Comparison of ENCODE assay signal across 13 mouse cellular contexts in genomic region chr3:51194075-51194474, GRCm38 (mm10). TPM values are rescaled to one million over a fixed set of nuclear protein-coding genes. Genes with fewer than 3 reads are reported as not detected.
DNase-seq lines count a peak whose midpoint lies in the region; ATAC-seq lines count a peak whose summit lies in the region.
"Had no signal": no experiment of that assay in that cellular context is flagged by ENCODE, and none has a peak within 500 bp of the region (broad histone marks: within the 10 kb centered on the region; RNA-seq: fewer than 3 reads in every experiment).

No protein-coding gene starts in this region.

- peaks cover 29% of the 10 kb centered on the region for H3K4me1 ChIP-seq in limb, embryonic 13.5 days
- H3K4me1 ChIP-seq in limb, embryonic 10.5 days: peaks cover 13% of the 10 kb centered on the region
- H3K4me1 ChIP-seq: neural tube, embryonic 12.5 days had no signal

- no peaks in the 10 kb centered on the region for H3K9me3 ChIP-seq in limb, embryonic 13.5 days
- H3K9me3 ChIP-seq in limb, embryonic 10.5 days (replicated peaks): no peaks in the 10 kb centered on the region
- H3K9me3 ChIP-seq: neural tube, embryonic 12.5 days had no signal

- no peak for ATAC-seq in limb, embryonic 13.5 days (ENCODE audit: low FRiP score, low read depth)

- WGBS in limb, embryonic 13.5 days: 54% methylated on average over 6 of the region's 6 CpGs
- 82% methylated on average over 6 of the region's 6 CpGs for WGBS in limb, embryonic 10.5 days

- H3K4me2 ChIP-seq in limb, embryonic 13.5 days (replicated peaks): no peak overlapping the region
- H3K4me2 ChIP-seq: liver, embryonic 11.5 days; neural tube, embryonic 12.5 days had no signal

- H3K27ac ChIP-seq in limb, embryonic 13.5 days: peak overlapping the region; percentile 0; the same call in 1 of the 2 replicates
- H3K27ac ChIP-seq in limb, embryonic 10.5 days: no peak overlapping the region
- H3K27ac ChIP-seq: neural tube, embryonic 12.5 days had no signal

- no peak for DNase-seq in limb, embryonic 10.5 days (ENCODE audit: low spot score)
- DNase-seq in adrenal gland, postnatal 10 days: peak; percentile 78
- DNase-seq in heart, adult 8-10 months (ENCODE audit: low spot score): peak; percentile 87
- DNase-seq in ovary, postnatal 10 days (ENCODE audit: low spot score): peak; percentile 24
- no peak for DNase-seq in embryo, embryonic 9.5 days (ENCODE audit: extremely low spot score)
- no peak for DNase-seq in layer of hippocampus, adult 11-12 months (ENCODE audit: low spot score)
- DNase-seq in natural killer cell, adult 2 months (ENCODE audit: low spot score in 2 of 2): no peak
- DNase-seq: cerebellum, postnatal 14 days; layer of hippocampus, adult 9-11 months; thymus, postnatal 25 days had no signal

- no peaks in the 10 kb centered on the region for H3K27me3 ChIP-seq in limb, embryonic 13.5 days
- H3K27me3 ChIP-seq in limb, embryonic 10.5 days (ENCODE audit: low read depth, poor library complexity, severe bottlenecking): no peaks in the 10 kb centered on the region
- H3K27me3 ChIP-seq: neural tube, embryonic 12.5 days had no signal

- H3K4me3 ChIP-seq in limb, embryonic 13.5 days: no peak overlapping the region
- no peak overlapping the region for H3K4me3 ChIP-seq in limb, embryonic 10.5 days
- H3K4me3 ChIP-seq: neural tube, embryonic 12.5 days had no signal

- no peaks in the 10 kb centered on the region for H3K36me3 ChIP-seq in limb, embryonic 13.5 days
- H3K36me3 ChIP-seq in limb, embryonic 10.5 days: no peaks in the 10 kb centered on the region
- H3K36me3 ChIP-seq: neural tube, embryonic 12.5 days had no signal

- no peak overlapping the region for H3K9ac ChIP-seq in limb, embryonic 13.5 days
- H3K9ac ChIP-seq: neural tube, embryonic 12.5 days had no signal

RNA-seq across cellular contexts. Expression of gene Noct, which starts 30.2 kb away (rescaled TPM):
- polyA plus RNA-seq in limb, embryonic 13.5 days (2015; fragmentation: Nextera tagmentation; extraction: Ambion mirVana): 10.0 and 10.4 TPM in 2 replicates
- polyA plus RNA-seq in limb, embryonic 10.5 days (2016; fragmentation: Nextera tagmentation; extraction: Ambion mirVana): 11.0 and 11.9 TPM in 2 replicates
- 10 to 100 TPM; 24.7 to 60.6 TPM for total RNA-seq in adrenal gland, postnatal 10 days (2021)
- 10 to 100 TPM; 32.2 to 45.2 (median 41.6) TPM for total RNA-seq in heart, adult 8-10 months (2022)

Comparison
In these comparisons a context has a peak if more than half of its experiments do, and no peak if none do; other contexts are left out.
1. DNase-seq: peak in adrenal gland, postnatal 10 days (single experiment), heart, adult 8-10 months (single experiment) and ovary, postnatal 10 days (single experiment); none in limb, embryonic 10.5 days (single experiment), embryo, embryonic 9.5 days (single experiment), layer of hippocampus, adult 11-12 months (single experiment) and natural killer cell, adult 2 months (0 of 2).